In the genomic region with DNA sequence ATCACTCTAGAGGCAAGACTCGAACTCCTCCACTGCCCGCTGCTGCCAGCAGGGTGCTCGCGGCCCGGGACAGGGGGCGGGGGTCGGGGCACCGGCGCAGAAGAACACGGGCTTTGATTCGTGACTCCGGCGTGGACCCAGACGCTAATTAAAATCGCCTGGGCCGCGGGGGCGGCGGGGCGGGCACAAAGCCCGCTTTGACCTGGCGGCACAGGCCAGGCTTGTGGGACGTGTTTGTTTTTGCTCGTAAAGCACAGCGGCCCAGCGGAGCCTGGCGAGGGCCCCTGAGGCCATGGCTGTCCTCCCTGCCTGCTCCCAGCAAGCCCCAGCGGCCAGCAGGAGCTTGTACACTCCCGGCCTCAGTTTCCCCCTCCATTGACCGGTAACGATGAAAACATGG, we compare ENCODE assay signal across 8 mouse cellular contexts. TPM values are rescaled to one million over a fixed set of nuclear protein-coding genes. Genes with fewer than 3 reads are reported as not detected.
DNase-seq lines count a peak whose midpoint lies in the region; ATAC-seq and TF ChIP-seq lines count a peak whose summit lies in the region.

No protein-coding gene starts in this region.

- no peak overlapping the region for H3K27ac ChIP-seq in forebrain, embryonic 11.5 days (ENCODE audit: low read depth, low read length)
- no peak overlapping the region for H3K27ac ChIP-seq in forebrain, embryonic 15.5 days (replicated peaks)
- H3K27ac ChIP-seq in midbrain, embryonic 12.5 days (replicated peaks) = no peak overlapping the region
- H3K27ac ChIP-seq in midbrain, embryonic 15.5 days = no peak overlapping the region
- H3K27ac ChIP-seq in kidney, postnatal 0 days = no peak overlapping the region

- H3K9me3 ChIP-seq in forebrain, embryonic 11.5 days (ENCODE audit: control insufficient read depth, low read length) = no peaks in the 10 kb centered on the region
- no peaks in the 10 kb centered on the region for H3K9me3 ChIP-seq in forebrain, embryonic 15.5 days
- H3K9me3 ChIP-seq in midbrain, embryonic 12.5 days = no peaks in the 10 kb centered on the region
- no peaks in the 10 kb centered on the region for H3K9me3 ChIP-seq in midbrain, embryonic 15.5 days
- no peaks in the 10 kb centered on the region for H3K9me3 ChIP-seq in kidney, postnatal 0 days (replicated peaks; ENCODE audit: low read length)

- no peak overlapping the region for H3K9ac ChIP-seq in forebrain, embryonic 11.5 days (ENCODE audit: low read length)
- no peak overlapping the region for H3K9ac ChIP-seq in forebrain, embryonic 15.5 days (replicated peaks)
- H3K9ac ChIP-seq in midbrain, embryonic 12.5 days (replicated peaks) = no peak overlapping the region
- H3K9ac ChIP-seq in midbrain, embryonic 15.5 days = no peak overlapping the region
- no peak overlapping the region for H3K9ac ChIP-seq in kidney, postnatal 0 days (ENCODE audit: low read depth, low read length)

- H3K36me3 ChIP-seq in forebrain, embryonic 11.5 days (ENCODE audit: control insufficient read depth, insufficient read depth, low read length) = no peaks in the 10 kb centered on the region
- H3K36me3 ChIP-seq in forebrain, embryonic 15.5 days = no peaks in the 10 kb centered on the region
- H3K36me3 ChIP-seq in midbrain, embryonic 12.5 days = no peaks in the 10 kb centered on the region
- H3K36me3 ChIP-seq in midbrain, embryonic 15.5 days (replicated peaks) = no peaks in the 10 kb centered on the region
- H3K36me3 ChIP-seq in kidney, postnatal 0 days (ENCODE audit: insufficient read depth, low read length) = no peaks in the 10 kb centered on the region

- no peak overlapping the region for H3K4me3 ChIP-seq in forebrain, embryonic 11.5 days (ENCODE audit: low read depth, low read length)
- no peak overlapping the region for H3K4me3 ChIP-seq in forebrain, embryonic 15.5 days
- peak overlapping the region; percentile 7; the same call in 1 of the 2 replicates for H3K4me3 ChIP-seq in midbrain, embryonic 12.5 days
- no peak overlapping the region for H3K4me3 ChIP-seq in midbrain, embryonic 15.5 days
- no peak overlapping the region for H3K4me3 ChIP-seq in kidney, postnatal 0 days (replicated peaks; ENCODE audit: low read depth, low read length)

- no peak for ATAC-seq in forebrain, embryonic 11.5 days (replicated peaks; ENCODE audit: low FRiP score)
- no peak for ATAC-seq in forebrain, embryonic 15.5 days (replicated peaks)
- no peak for ATAC-seq in midbrain, embryonic 12.5 days (ENCODE audit: low FRiP score, low read depth)
- no peak for ATAC-seq in midbrain, embryonic 15.5 days (replicated peaks)
- ATAC-seq in kidney, postnatal 0 days (replicated peaks; ENCODE audit: low FRiP score, low read depth) = peak; percentile 66

- peak; percentile 64 for DNase-seq in forebrain, embryonic 11.5 days (ENCODE audit: low spot score)
- no peak for DNase-seq in kidney, postnatal 0 days (ENCODE audit: low spot score)
- DNase-seq in retina, postnatal 1 day = peak; percentile 57
- no peak for DNase-seq in left cerebral cortex, postnatal 10 days (ENCODE audit: extremely low spot score in 1 of 2, low spot score in 2 of 2)
- DNase-seq in frontal cortex, adult 2 months (ENCODE audit: extremely low spot score in 1 of 2, low spot score in 1 of 2) = no peak

- intact Hi-C loops in left cerebral cortex, postnatal 10 days (cut with DNase I) = no loop called here

- 12% methylated on average over 31 of the region's 31 CpGs for WGBS in forebrain, embryonic 11.5 days
- 10% methylated on average over 31 of the region's 31 CpGs for WGBS in forebrain, embryonic 15.5 days
- WGBS in midbrain, embryonic 12.5 days = 14% methylated on average over 31 of the region's 31 CpGs
- WGBS in midbrain, embryonic 15.5 days = 10% methylated on average over 31 of the region's 31 CpGs
- 13% methylated on average over 31 of the region's 31 CpGs for WGBS in kidney, postnatal 0 days

- H3K27me3 ChIP-seq in forebrain, embryonic 11.5 days (ENCODE audit: control insufficient read depth, insufficient read depth, low read length) = no peaks in the 10 kb centered on the region
- H3K27me3 ChIP-seq in forebrain, embryonic 15.5 days = no peaks in the 10 kb centered on the region
- H3K27me3 ChIP-seq in midbrain, embryonic 12.5 days = peaks cover 25% of the 10 kb centered on the region
- H3K27me3 ChIP-seq in midbrain, embryonic 15.5 days (replicated peaks) = no peaks in the 10 kb centered on the region
- no peaks in the 10 kb centered on the region for H3K27me3 ChIP-seq in kidney, postnatal 0 days (ENCODE audit: insufficient read depth, low read length)

- peaks cover 5% of the 10 kb centered on the region; the same call in 1 of the 2 replicates for H3K4me1 ChIP-seq in forebrain, embryonic 11.5 days (replicated peaks; ENCODE audit: control insufficient read depth, insufficient read depth, low read length)
- 0 out of 2 replicates have a peak, but pooled peaks cover 3% of the 10 kb centered on the region for H3K4me1 ChIP-seq in forebrain, embryonic 15.5 days
- H3K4me1 ChIP-seq in midbrain, embryonic 12.5 days = peaks cover 5% of the 10 kb centered on the region; the same call in 1 of the 2 replicates
- no peaks in the 10 kb centered on the region for H3K4me1 ChIP-seq in midbrain, embryonic 15.5 days
- peaks cover 14% of the 10 kb centered on the region; the same call in 1 of the 2 replicates for H3K4me1 ChIP-seq in kidney, postnatal 0 days (replicated peaks; ENCODE audit: insufficient read depth, low read length)

- peak overlapping the region; percentile 21; the same call in 1 of the 2 replicates for H3K4me2 ChIP-seq in forebrain, embryonic 11.5 days (ENCODE audit: low read depth, low read length, severe bottlenecking)
- no peak overlapping the region for H3K4me2 ChIP-seq in forebrain, embryonic 15.5 days (replicated peaks)
- H3K4me2 ChIP-seq in midbrain, embryonic 12.5 days (replicated peaks) = peak overlapping the region; percentile 21; the same call in 1 of the 2 replicates
- no peak overlapping the region for H3K4me2 ChIP-seq in midbrain, embryonic 15.5 days
- 0 out of 2 replicates have a peak overlapping the region, but pooled peaks have one; percentile 4 for H3K4me2 ChIP-seq in kidney, postnatal 0 days (ENCODE audit: low read length)

- TF ChIP-seq CTCF in kidney, postnatal 0 days (IDR thresholded peaks at IDR 0.05; ENCODE audit: low read depth) = no peak

RNA-seq across cellular contexts. Expression of a gene that starts 36.1 kb away (rescaled TPM):
- polyA plus RNA-seq in forebrain, embryonic 11.5 days (2014; fragmentation: Nextera tagmentation; extraction: Ambion mirVana) = 0.25 and 0.47 TPM in 2 replicates
- polyA plus RNA-seq in forebrain, embryonic 15.5 days (2015; fragmentation: Nextera tagmentation; extraction: Ambion mirVana) = not detected in 2 replicates
- not detected in 2 replicates for polyA plus RNA-seq in midbrain, embryonic 12.5 days (2016; fragmentation: Nextera tagmentation; extraction: Ambion mirVana)
- polyA plus RNA-seq in midbrain, embryonic 15.5 days (2015; fragmentation: Nextera tagmentation; extraction: Ambion mirVana) = 0.34 TPM in 1 of 2 replicates, not detected in the other
- 0.22 and 0.32 TPM in 2 replicates for polyA plus RNA-seq in kidney, postnatal 0 days (2015; fragmentation: Nextera tagmentation; extraction: Ambion mirVana)
- total RNA-seq in left cerebral cortex, postnatal 10 days (2021) = under 1 TPM in 1 of 2 experiments, not detected in 1; 0.62 TPM
- 0.36 and 0.65 TPM in 2 replicates for polyA plus RNA-seq in frontal cortex, adult 2 months (2012; rRNA removed)

Comparison
In these comparisons a context has a peak if more than half of its experiments do, and no peak if none do; other contexts are left out.
1. H3K4me2 ChIP-seq: peak in forebrain, embryonic 11.5 days (single experiment), midbrain, embryonic 12.5 days (single experiment) and kidney, postnatal 0 days (single experiment); none in forebrain, embryonic 15.5 days (single experiment) and midbrain, embryonic 15.5 days (single experiment).
2. DNase-seq: peak in forebrain, embryonic 11.5 days (single experiment) and retina, postnatal 1 day (single experiment); none in kidney, postnatal 0 days (single experiment), left cerebral cortex, postnatal 10 days (0 of 2) and frontal cortex, adult 2 months (0 of 2).